Mouse (Mus musculus) layer of hippocampus, adult 2 months (tissue): ENCODE data around the gene Nmrk2. TPM values are rescaled to one million over a fixed set of nuclear protein-coding genes. Genes with fewer than 3 reads are reported as not detected.
A peak's percentile ranks its signal among the peaks of the same experiment; 100 is the strongest.
"Not testable (repeated sequence)": the region's sequence is repeated elsewhere in the genome, so short reads cannot be mapped to it uniquely, and the experiment has no call there.

Source experiments
- DNase-seq, 2 experiments: peaks; one replicate each; pipeline ENCODE4 v3.0.0; 2022; ENCODE audit warnings: low spot score in 2 of 2
- H3K27ac ChIP-seq: fragments of 200-600 bp; 2 replicates; pipeline ENCODE4 v1.8.1; 2022
- H3K4me3 ChIP-seq: fragments of 200-600 bp; 2 replicates; pipeline ENCODE4 v1.8.1; 2022; ENCODE audit warnings: mild to moderate bottlenecking
- CTCF ChIP-seq: fragments of 200-600 bp; conservative IDR thresholded peaks from 2 replicates; pipeline ENCODE4 v1.8.1; 2022; ENCODE audit warnings: antibody characterized with exemption, mild to moderate bottlenecking, moderate library complexity
- total RNA-seq, 2 experiments: library from RNA; stranded (reverse); gene quantifications; 2 replicates each; pipeline ENCODE4 v1.2.3; 2021

Nmrk2 gene
- total RNA-seq, 2 experiments from 2014 or later: 0.32 to 0.33 TPM

GRCm38 (mm10) chr10:81177491-81177925 is 24.3 kb downstream of the Nmrk2 start:
- DNase-seq: no peak
- Histone ChIP-seq H3K27ac (peak overlapping the region; percentile 97), H3K4me3 (peak overlapping the region; percentile 86)
- no peak for TF ChIP-seq CTCF

- 0 out of 2 replicates have a peak, but pooled peaks have one; percentile 12 for TF ChIP-seq CTCF
- peak; percentile 96 to 99 for DNase-seq
- H3K4me3 ChIP-seq: peak within 1 kb of the TSS; percentile 86
- peak within 1 kb of the TSS; percentile 97 for H3K27ac ChIP-seq
These were observed 25.2 kb downstream of the Nmrk2 start, which contains the start of gene Eef2 for GRCm38 (mm10) chr10:81176466-81177271. Eef2 (plus strand) TSS chr10:81176631.

GRCm38 (mm10) chr10:81175936-81176465 is 25.9 kb downstream of the Nmrk2 start:
- peak overlapping the region; percentile 86 for H3K4me3 ChIP-seq
- no peak for TF ChIP-seq CTCF
- DNase-seq: no peak
- peak overlapping the region; percentile 97 for H3K27ac ChIP-seq

GRCm38 (mm10) chr10:81175345-81175701 is 26.5 kb downstream of the Nmrk2 start:
- DNase-seq: not testable (repeated sequence)
- Histone ChIP-seq H3K4me3 (peak overlapping the region; percentile 37; the same call in 1 of the 2 replicates), H3K27ac (peak overlapping the region; percentile 97)

- peak; percentile 83 to 88 for DNase-seq
- peak; percentile 93 for TF ChIP-seq CTCF
- peak overlapping the region; percentile 97 for H3K27ac ChIP-seq
- H3K4me3 ChIP-seq: peak overlapping the region; percentile 37
These were observed 27.1 kb downstream of the Nmrk2 start for GRCm38 (mm10) chr10:81174617-81175344.

GRCm38 (mm10) chr10:81173132-81173531 is 28.7 kb downstream of the Nmrk2 start:
- peak; percentile 96 for TF ChIP-seq CTCF
- peak overlapping the region; percentile 39 for H3K4me3 ChIP-seq
- H3K27ac ChIP-seq: peak overlapping the region; percentile 97
- DNase-seq: peak; percentile 77 to 83

GRCm38 (mm10) chr10:81169411-81169900 is 32.4 kb downstream of the Nmrk2 start:
- H3K27ac ChIP-seq, H3K4me3 ChIP-seq, DNase-seq: not testable (repeated sequence)

- H3K4me3 ChIP-seq: peak overlapping the region; percentile 50
- peak; percentile 75 to 82 for DNase-seq
- peak overlapping the region; percentile 90 for H3K27ac ChIP-seq
- TF ChIP-seq CTCF: no peak
These were observed 33.2 kb downstream of the Nmrk2 start for GRCm38 (mm10) chr10:81168521-81169244.

DNA sequence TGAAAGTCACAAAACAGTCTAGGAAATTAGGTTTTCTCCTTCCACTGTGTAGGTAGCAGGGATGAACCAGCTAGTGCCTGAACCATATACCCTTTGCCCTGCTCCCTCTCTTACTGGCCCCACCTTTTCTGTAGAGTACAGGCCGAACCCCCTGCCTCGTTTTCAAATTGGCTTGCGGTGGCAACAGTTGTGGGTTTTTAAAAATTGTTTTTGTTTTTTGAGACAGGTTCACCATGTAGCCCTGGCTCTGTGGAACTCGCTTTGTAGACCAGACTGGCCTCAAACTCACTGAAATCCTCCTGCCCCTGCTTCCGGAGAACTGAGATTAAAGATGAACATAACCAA is 33.8 kb downstream of the Nmrk2 start:
- Histone ChIP-seq H3K4me3 (peak overlapping the region; percentile 50), H3K27ac (peak overlapping the region; percentile 90)
- DNase-seq: no peak
- TF ChIP-seq CTCF: no peak

- Histone ChIP-seq H3K27ac (peak within 1 kb of the TSS; percentile 90), H3K4me3 (peak within 1 kb of the TSS; percentile 83)
- TF ChIP-seq CTCF: 0 out of 2 replicates have a peak, but pooled peaks have one; percentile 5
- DNase-seq: peak; percentile 100
These were observed 34.4 kb downstream of the Nmrk2 start, which contains the start of gene Pias4 for GRCm38 (mm10) chr10:81167200-81168086. Pias4 (minus strand) TSS chr10:81167923.

DNA sequence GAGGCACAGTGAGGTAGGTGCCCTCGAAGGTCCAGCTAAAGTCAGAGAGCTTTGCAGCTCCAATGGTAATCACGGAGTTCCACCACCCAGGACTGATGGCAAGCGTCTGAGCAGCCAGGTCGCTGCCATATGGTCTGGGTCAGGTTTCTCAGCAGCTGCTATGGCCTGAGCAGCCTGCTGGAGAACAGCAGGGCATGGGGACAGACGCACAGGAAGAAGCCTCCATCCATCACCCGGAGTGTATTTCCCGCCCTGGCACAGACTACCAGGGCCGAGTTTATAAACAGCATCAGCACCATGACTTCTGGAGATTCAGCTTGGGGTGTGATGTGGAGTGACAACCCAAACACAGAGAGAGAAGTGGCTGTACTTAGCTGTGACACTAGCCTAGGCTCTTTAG is 36.7 kb downstream of the Nmrk2 start:
- no peak overlapping the region for H3K27ac ChIP-seq

GRCm38 (mm10) chr10:81162318-81162652 is 39.6 kb downstream of the Nmrk2 start:
- Histone ChIP-seq H3K27ac (no peak overlapping the region), H3K4me3 (no peak overlapping the region)
- no peak for DNase-seq
- no peak for TF ChIP-seq CTCF

More for the DNA sequence above, 36.7 kb downstream of the Nmrk2 start:
- no peak overlapping the region for H3K4me3 ChIP-seq
- DNase-seq: no peak
- TF ChIP-seq CTCF: no peak
